Mouse (Mus musculus) left cerebral cortex, adult 11 months (tissue): ENCODE measurements around the gene Gm21719.
"Not testable (repeated sequence)": the region's sequence is repeated elsewhere in the genome, so short reads cannot be mapped to it uniquely, and the experiment has no call there.

ENCODE experiments used
- DNase-seq: peaks from one replicate; pipeline ENCODE4 v3.0.0; 2022; ENCODE audit warnings: low spot score

The Gm21719 gene

DNA sequence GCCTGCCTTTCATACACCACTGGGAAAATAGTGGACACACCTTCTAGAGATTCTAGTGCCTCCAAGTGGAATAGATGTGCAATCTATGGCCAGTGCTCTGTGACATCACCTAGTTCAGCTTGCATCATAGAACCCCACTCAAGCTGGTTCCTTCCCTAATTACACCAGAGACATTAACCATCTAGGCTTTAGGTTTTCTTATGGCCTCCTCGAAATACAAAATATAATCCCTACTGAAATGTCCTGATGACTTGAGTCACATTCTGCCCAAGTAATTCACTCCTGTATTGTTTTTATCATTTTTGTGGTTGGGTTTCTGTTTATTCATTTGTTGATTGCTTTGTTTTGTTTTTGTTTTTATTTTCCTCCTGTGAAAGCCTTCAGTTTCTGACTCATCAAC lies at the start of gene Gm21719:
Gene Gm21719 (minus strand): TSS at position 101 of the 400 bp plus-strand sequence.
- DNase-seq, result not testable (repeated sequence)
